Comparison of ENCODE assay signal across 16 mouse cellular contexts in the genomic region with DNA sequence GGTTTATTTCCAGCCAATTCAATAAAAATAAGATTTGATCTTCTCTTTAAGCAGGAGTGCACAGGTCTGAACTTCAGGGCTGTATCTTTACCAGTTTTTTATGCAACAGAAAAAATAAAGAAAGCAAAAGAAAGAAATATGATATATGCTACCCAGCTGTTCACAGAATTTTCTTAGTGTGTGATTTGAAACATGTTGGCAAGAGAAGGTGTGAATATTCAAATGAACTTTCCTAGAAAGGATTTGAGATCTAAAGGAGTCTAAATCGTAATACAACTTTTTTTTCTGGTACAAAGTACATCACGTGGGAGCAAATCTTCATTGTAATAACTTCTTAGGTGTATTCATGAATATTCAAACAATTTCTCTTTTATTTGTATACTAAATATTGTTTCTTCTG.
"Had no signal": no experiment of that assay in that cellular context is flagged by ENCODE, and none has a peak within 500 bp of the region (broad histone marks: within the 10 kb centered on the region; RNA-seq: fewer than 3 reads in every experiment).

No protein-coding gene starts in this region.

- DNase-seq: kidney, adult 18-20 months; kidney, adult 9 months; kidney, postnatal 25 days; layer of hippocampus, adult 9-11 months; liver, embryonic 13.5 days; lung, adult 2 months; lung, postnatal 14 days; lung, postnatal 4 days; midbrain, embryonic 14.5 days; right cerebral cortex, postnatal 25 days; thymus, adult 2 months; thymus, postnatal 14 days; thymus, postnatal 4 days had no signal

- H3K4me3 ChIP-seq: layer of hippocampus, adult 2 months; liver, embryonic 13.5 days had no signal

- H3K9ac ChIP-seq: liver, embryonic 13.5 days had no signal

- H3K27ac ChIP-seq: layer of hippocampus, adult 2 months; liver, embryonic 13.5 days had no signal

- H3K4me1 ChIP-seq: liver, embryonic 13.5 days had no signal

- H3K4me2 ChIP-seq: liver, embryonic 13.5 days; midbrain, embryonic 11.5 days had no signal

- H3K27me3 ChIP-seq: liver, embryonic 13.5 days had no signal

- ATAC-seq: intestine, embryonic 16.5 days had no signal

- H3K36me3 ChIP-seq: liver, embryonic 13.5 days had no signal

- H3K9me3 ChIP-seq: liver, embryonic 13.5 days had no signal
